Mouse (Mus musculus) kidney, embryonic 14.5 days (tissue): Measurements from ENCODE around the gene Robo1. TPM values are rescaled to one million over a fixed set of nuclear protein-coding genes. Genes with fewer than 3 reads are reported as not detected.

Experiments used
- ATAC-seq: fragments of 200-750 bp; cut with Nextera tagmentation; 2 replicates; pipeline ENCODE4 v1.8.0; 2017; ENCODE audit warnings: moderate number of reproducible peaks, mild to moderate bottlenecking, moderate TSS enrichment, moderate library complexity; ENCODE audit not compliant: low FRiP score, low TSS enrichment
- H3K27ac ChIP-seq: fragments of 300-500 bp; sonication (generic); 2 replicates; pipeline ENCODE4 v1.5.1; 2014; ENCODE audit warnings: low read depth, mild to moderate bottlenecking, low read length, moderate library complexity, mixed read lengths
- H3K27me3 ChIP-seq: fragments of 300-500 bp; sonication (generic); 2 replicates; pipeline ENCODE4 v1.6.1; 2014; ENCODE audit warnings: mild to moderate bottlenecking, low read length; ENCODE audit not compliant: control insufficient read depth, insufficient read depth
- H3K36me3 ChIP-seq: fragments of 300-500 bp; sonication (generic); 2 replicates; pipeline ENCODE4 v1.6.1; 2014; ENCODE audit warnings: low read length, mixed read lengths; ENCODE audit not compliant: control insufficient read depth, insufficient read depth
- H3K4me1 ChIP-seq: fragments of 300-500 bp; sonication (generic); 2 replicates; pipeline ENCODE4 v1.6.1; 2014; ENCODE audit warnings: low read length, mixed read lengths; ENCODE audit not compliant: control insufficient read depth, insufficient read depth
- H3K4me2 ChIP-seq: fragments of 300-500 bp; sonication (generic); replicated peaks from 2 replicates; pipeline ENCODE4 v1.6.1; 2014; ENCODE audit warnings: low read depth, mild to moderate bottlenecking, low read length
- H3K4me3 ChIP-seq: fragments of 300-500 bp; sonication (generic); 2 replicates; pipeline ENCODE4 v1.5.1; 2014; ENCODE audit warnings: mild to moderate bottlenecking, low read length
- H3K9ac ChIP-seq: fragments of 300-500 bp; sonication (generic); 2 replicates; pipeline ENCODE4 v1.6.1; 2014; ENCODE audit warnings: low read depth, mild to moderate bottlenecking, low read length, moderate library complexity
- H3K9me3 ChIP-seq: fragments of 300-500 bp; sonication (generic); 2 replicates; pipeline ENCODE4 v1.6.1; 2016; ENCODE audit warnings: low read length; ENCODE audit not compliant: control insufficient read depth
- WGBS: fragments of 180-500 bp; shearing (Covaris S2); extraction: QIAGEN DNeasy Blood & Tissue Kit; methylation state at CpG from one replicate; pipeline ENCODE4 v1.1.7; 2014; 5-methylcytosine and 5-hydroxymethylcytosine counted together
- polyA plus RNA-seq: library from polyadenylated mRNA; unstranded; fragments of >200 nt; fragmentation: Nextera tagmentation; extraction: Ambion mirVana; gene quantifications from 2 replicates; pipeline ENCODE4 v1.2.1, GENCODE M21; 2014

The Robo1 gene
- polyA plus RNA-seq, 1 experiment from 2014 or later = 38.7 TPM

DNA sequence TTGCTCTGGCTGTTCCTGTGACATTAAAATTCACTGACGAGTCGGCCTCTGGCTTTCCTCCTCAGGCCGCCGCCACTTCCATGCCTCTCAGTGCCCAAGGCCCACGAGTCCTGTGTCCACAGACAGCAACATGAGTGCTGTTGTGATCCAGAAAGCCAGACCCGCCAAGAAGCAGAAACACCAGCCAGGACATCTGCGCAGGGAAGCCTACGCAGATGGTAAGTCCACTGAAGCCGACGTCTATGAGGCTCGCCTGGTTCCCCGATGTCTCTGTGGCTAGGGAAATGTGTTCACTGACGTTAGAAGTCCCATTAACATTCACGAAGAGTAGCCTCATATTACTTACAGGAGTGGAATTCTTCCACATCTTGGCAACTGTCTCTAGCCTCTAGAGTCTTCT is 719.6 kb downstream of the Robo1 start:
- Histone ChIP-seq H3K4me2 (no peak overlapping the region), H3K4me1 (no peaks in the 10 kb centered on the region), H3K9me3 (no peaks in the 10 kb centered on the region), H3K4me3 (no peak overlapping the region), H3K9ac (no peak overlapping the region), H3K27me3 (no peaks in the 10 kb centered on the region), H3K36me3 (peaks cover 12% of the 10 kb centered on the region), H3K27ac (no peak overlapping the region)
- ATAC-seq = no peak
- 88% methylated on average over 14 of the region's 14 CpGs for WGBS

DNA sequence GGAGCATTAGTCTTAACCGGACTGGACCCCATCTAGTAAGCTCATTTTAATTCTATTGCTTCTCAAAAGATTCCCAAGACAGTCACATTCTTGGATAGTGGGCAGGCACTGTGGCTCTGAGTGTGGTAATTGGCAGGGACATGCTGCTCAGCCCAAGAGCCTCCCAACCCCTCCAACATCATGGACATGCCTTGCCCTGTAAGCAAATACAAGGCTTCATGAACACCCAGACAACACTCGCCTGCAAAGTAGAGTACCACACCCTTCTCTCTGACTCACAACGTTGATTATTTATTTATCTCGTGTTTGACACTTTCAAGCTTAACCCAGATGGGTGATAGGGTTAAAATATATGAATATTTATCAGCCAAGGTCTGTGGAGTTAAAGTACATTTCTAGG is 722.9 kb downstream of the Robo1 start:
- no peaks in the 10 kb centered on the region for H3K27me3 ChIP-seq
- no peak overlapping the region for H3K4me3 ChIP-seq
- no peaks in the 10 kb centered on the region for H3K9me3 ChIP-seq
- no peaks in the 10 kb centered on the region for H3K4me1 ChIP-seq
- WGBS = 86% methylated on average over 4 of the region's 4 CpGs
- H3K27ac ChIP-seq = no peak overlapping the region
- no peak overlapping the region for H3K4me2 ChIP-seq
- no peak overlapping the region for H3K9ac ChIP-seq
- H3K36me3 ChIP-seq = peaks cover 5% of the 10 kb centered on the region
- ATAC-seq = no peak

DNA sequence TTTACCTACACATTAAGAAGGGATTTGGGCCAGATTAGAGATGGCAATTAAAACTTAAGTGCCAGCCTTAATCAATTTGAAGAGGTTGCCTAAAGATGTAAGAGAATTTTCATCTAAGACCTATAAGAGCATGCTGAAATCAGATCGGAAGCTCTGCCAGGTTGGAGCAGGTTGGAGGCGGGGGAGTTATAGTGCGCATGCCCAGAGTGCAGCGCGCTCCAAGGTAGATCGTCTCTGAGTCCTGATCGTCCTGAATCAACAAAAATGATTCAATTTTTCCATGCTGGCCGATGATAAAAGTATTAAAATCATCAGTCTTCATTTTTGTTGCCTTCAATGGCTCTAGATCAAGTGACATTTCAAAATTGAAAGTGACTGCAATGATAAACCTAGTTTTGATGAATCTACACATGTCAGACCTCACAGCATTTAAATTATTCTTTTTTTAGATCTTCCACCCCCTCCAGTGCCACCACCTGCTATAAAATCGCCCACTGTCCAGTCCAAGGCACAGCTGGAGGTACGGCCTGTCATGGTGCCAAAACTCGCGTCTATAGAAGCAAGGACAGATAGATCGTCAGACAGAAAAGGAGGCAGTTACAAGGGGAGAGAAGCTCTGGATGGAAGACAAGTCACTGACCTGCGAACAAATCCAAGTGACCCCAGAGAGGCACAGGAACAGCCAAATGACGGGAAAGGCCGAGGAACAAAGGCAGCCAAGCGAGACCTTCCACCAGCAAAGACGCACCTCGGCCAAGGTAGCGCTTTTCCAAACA is 727.3 kb downstream of the Robo1 start:
- 83% methylated on average over 20 of the region's 20 CpGs for WGBS
- no peak for ATAC-seq
- peaks cover 18% of the 10 kb centered on the region for H3K36me3 ChIP-seq

DNA sequence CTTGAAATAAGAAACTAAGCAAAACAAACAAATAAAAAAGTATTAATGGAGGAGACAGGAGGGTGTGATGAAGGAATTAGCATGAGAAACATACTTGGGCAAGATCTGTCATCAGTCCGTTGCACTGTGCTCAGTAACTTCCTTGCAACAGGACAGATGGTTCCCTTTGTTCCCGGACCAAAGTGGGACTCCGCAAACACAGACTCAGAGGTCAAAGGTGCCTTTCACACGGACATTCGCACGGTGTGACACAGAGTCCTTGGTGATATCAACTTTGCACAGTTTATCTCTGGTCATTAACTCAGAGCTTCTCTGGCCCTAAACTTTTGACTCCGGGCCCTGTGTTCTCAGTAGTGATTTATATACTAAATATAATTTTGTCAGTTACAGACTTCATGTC is 730.4 kb downstream of the Robo1 start:
- peaks cover 29% of the 10 kb centered on the region for H3K36me3 ChIP-seq

More for the DNA sequence above, 727.3 kb downstream of the Robo1 start:
- no peaks in the 10 kb centered on the region for H3K9me3 ChIP-seq
- no peaks in the 10 kb centered on the region for H3K27me3 ChIP-seq
- H3K4me1 ChIP-seq = no peaks in the 10 kb centered on the region
- H3K9ac ChIP-seq = no peak overlapping the region
- H3K4me3 ChIP-seq = no peak overlapping the region
- H3K27ac ChIP-seq = no peak overlapping the region
- H3K4me2 ChIP-seq = no peak overlapping the region

DNA sequence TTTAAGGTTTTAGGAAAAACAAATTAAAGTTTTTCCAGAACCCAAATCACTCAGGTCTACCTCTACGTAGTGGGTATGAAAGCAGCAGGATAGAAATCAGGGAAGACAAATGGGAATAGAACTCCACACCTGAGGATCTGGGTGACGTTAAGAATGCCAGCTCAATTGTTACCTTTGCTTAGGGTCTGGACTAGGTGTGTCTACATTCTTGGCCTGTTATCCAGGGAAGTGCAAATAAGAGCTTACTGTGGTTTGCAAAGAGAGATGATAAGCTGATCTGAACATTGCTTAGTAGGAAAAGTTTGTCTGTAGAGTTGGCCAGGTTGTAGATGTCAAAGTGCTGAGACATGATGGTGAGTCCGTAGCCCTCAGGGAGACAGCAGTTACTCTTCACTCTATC is 754.4 kb downstream of the Robo1 start:
- Histone ChIP-seq H3K27me3 (no peaks in the 10 kb centered on the region), H3K4me1 (no peaks in the 10 kb centered on the region), H3K9me3 (no peaks in the 10 kb centered on the region), H3K4me3 (no peak overlapping the region), H3K36me3 (no peaks in the 10 kb centered on the region), H3K4me2 (no peak overlapping the region), H3K27ac (no peak overlapping the region), H3K9ac (no peak overlapping the region)
- ATAC-seq = no peak
- WGBS = 88% methylated on average over 3 of the region's 3 CpGs

More for the DNA sequence above, 730.4 kb downstream of the Robo1 start:
- no peak for ATAC-seq
- H3K4me1 ChIP-seq = no peaks in the 10 kb centered on the region
- H3K4me3 ChIP-seq = no peak overlapping the region
- H3K9me3 ChIP-seq = peaks cover 3% of the 10 kb centered on the region; the same call in 1 of the 2 replicates
- WGBS = 52% methylated on average over 7 of the region's 7 CpGs
- no peak overlapping the region for H3K27ac ChIP-seq
- H3K27me3 ChIP-seq = no peaks in the 10 kb centered on the region
- H3K9ac ChIP-seq = no peak overlapping the region
- no peak overlapping the region for H3K4me2 ChIP-seq

DNA sequence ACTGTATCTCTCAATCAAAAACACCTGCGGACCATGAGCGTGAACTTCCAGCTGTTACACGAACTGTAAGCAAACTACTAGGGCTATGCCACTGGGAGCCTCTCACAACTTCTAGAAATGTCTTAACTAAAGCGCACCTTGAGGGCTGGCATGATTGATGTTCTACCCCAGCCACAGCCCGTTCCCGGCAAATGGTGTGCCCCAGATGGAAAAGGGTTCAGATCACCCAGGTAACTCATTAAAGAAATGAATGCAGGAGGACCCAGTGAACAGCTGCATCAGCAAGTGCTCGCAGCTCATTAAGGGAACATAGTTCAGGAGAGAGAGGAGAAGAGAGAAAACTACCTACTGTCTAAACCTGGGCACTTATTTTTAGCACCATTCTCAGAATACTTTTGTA is 759.7 kb downstream of the Robo1 start:
- H3K27ac ChIP-seq = no peak overlapping the region
- ATAC-seq = no peak
- no peaks in the 10 kb centered on the region for H3K36me3 ChIP-seq
- no peak overlapping the region for H3K4me3 ChIP-seq
- no peak overlapping the region for H3K4me2 ChIP-seq
- no peaks in the 10 kb centered on the region for H3K4me1 ChIP-seq
- no peaks in the 10 kb centered on the region for H3K9me3 ChIP-seq
- WGBS = 79% methylated on average over 7 of the region's 7 CpGs
- H3K9ac ChIP-seq = no peak overlapping the region
- H3K27me3 ChIP-seq = no peaks in the 10 kb centered on the region

DNA sequence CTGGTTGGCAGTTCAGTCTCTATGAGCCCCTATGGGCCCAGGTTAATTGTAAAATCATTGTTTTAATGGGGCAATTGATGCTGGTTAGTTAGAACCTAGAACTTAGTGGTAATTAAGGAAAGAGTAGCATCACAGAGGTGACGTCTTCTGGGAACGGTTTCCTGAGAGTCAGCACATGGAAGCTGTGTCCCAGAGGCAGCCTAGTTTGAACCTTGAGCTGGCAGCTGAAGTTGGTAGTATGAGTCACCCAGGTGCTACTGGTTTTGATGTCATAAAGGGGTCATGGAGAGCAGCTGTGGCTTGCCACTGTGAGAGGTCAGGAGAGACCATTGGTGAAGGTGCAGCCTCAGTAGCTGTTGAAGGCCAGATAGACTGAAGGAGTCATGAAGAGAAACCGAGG is 763.9 kb downstream of the Robo1 start:
- no peak overlapping the region for H3K4me2 ChIP-seq
- H3K27me3 ChIP-seq = no peaks in the 10 kb centered on the region
- H3K9ac ChIP-seq = no peak overlapping the region
- no peak overlapping the region for H3K4me3 ChIP-seq
- no peaks in the 10 kb centered on the region for H3K36me3 ChIP-seq
- H3K27ac ChIP-seq = no peak overlapping the region
- H3K4me1 ChIP-seq = no peaks in the 10 kb centered on the region
- no peaks in the 10 kb centered on the region for H3K9me3 ChIP-seq
- ATAC-seq = no peak
- WGBS = 95% methylated on average over 3 of the region's 3 CpGs

DNA sequence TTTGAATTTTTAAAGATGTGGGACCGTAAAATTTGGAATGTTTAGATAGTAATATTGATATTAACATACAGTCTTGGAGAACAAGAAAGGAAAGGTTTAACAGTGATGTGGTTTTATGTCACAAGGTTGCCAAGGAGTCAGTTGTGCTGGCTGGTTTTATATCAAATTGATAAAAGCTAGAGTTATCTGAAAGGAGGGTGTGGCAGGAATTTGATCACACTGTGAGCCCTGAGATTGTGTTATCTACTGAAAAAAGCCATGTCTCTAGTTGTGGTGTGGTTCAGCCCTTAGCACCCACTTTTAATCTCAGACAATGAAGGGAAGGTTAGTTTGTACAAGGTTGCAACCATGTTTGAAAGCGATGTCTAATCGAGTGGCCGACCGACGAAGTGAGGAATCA is 764.8 kb downstream of the Robo1 start:
- Histone ChIP-seq H3K36me3 (no peaks in the 10 kb centered on the region), H3K4me1 (no peaks in the 10 kb centered on the region), H3K4me3 (no peak overlapping the region), H3K4me2 (no peak overlapping the region), H3K27ac (no peak overlapping the region), H3K27me3 (no peaks in the 10 kb centered on the region), H3K9me3 (no peaks in the 10 kb centered on the region), H3K9ac (no peak overlapping the region)
- no peak for ATAC-seq
- 96% methylated on average over 6 of the region's 6 CpGs for WGBS

DNA sequence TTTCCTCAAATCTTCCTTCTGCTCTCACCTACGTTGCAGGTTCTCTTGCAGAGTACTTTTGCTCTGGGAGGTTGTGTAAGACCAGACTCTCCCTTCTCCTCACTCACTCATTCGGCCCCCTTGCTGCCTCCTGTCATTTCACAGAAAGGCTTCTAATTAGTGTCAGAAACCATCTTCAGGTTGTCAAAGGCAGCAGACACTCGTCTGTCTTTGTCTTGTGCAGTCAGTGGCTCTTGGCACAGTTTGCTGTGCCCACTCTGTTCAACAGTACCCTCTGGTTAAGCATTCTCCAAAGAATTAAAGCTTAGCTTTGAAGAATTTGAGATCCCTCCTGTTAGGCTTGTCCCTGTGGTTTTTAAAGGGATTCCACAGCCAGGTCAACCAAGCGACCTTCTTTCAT is 774.3 kb downstream of the Robo1 start:
- no peak overlapping the region for H3K4me3 ChIP-seq
- no peaks in the 10 kb centered on the region for H3K36me3 ChIP-seq
- H3K27ac ChIP-seq = no peak overlapping the region
- H3K27me3 ChIP-seq = no peaks in the 10 kb centered on the region
- no peak for ATAC-seq
- no peaks in the 10 kb centered on the region for H3K4me1 ChIP-seq
- 81% methylated on average over 4 of the region's 4 CpGs for WGBS
- no peaks in the 10 kb centered on the region for H3K9me3 ChIP-seq
- H3K4me2 ChIP-seq = no peak overlapping the region
- no peak overlapping the region for H3K9ac ChIP-seq
